ENCODE assay signal across 8 mouse cellular contexts in genomic region chr2:30700471-30700870, GRCm38 (mm10).
DNase-seq lines count a peak whose midpoint lies in the region; ATAC-seq and TF ChIP-seq lines count a peak whose summit lies in the region.

No protein-coding gene starts in this region.

- H3K27ac ChIP-seq in kidney, adult 2 months (ENCODE audit: insufficient read depth, low read depth, low read length) = peak overlapping the region; percentile 98
- peak overlapping the region; percentile 61; the same call in 1 of the 2 replicates for H3K27ac ChIP-seq in embryonic facial prominence, embryonic 12.5 days
- peak overlapping the region; percentile 78 for H3K27ac ChIP-seq in hindbrain, embryonic 15.5 days (replicated peaks)
- H3K27ac ChIP-seq in midbrain, embryonic 15.5 days = peak overlapping the region; percentile 70

- H3K9me3 ChIP-seq in embryonic facial prominence, embryonic 12.5 days = no peaks in the 10 kb centered on the region
- no peaks in the 10 kb centered on the region for H3K9me3 ChIP-seq in hindbrain, embryonic 15.5 days
- no peaks in the 10 kb centered on the region for H3K9me3 ChIP-seq in midbrain, embryonic 15.5 days

- TF ChIP-seq POLR2A in kidney, adult 2 months (IDR thresholded peaks at IDR 0.05; ENCODE audit: low read depth, low read length) = no peak

- H3K4me2 ChIP-seq in embryonic facial prominence, embryonic 12.5 days (replicated peaks) = no peak overlapping the region
- no peak overlapping the region for H3K4me2 ChIP-seq in hindbrain, embryonic 15.5 days
- no peak overlapping the region for H3K4me2 ChIP-seq in midbrain, embryonic 15.5 days

- no peaks in the 10 kb centered on the region for H3K36me3 ChIP-seq in kidney, adult 2 months (ENCODE audit: control insufficient read depth, insufficient read depth, low read length)
- no peaks in the 10 kb centered on the region for H3K36me3 ChIP-seq in embryonic facial prominence, embryonic 12.5 days
- H3K36me3 ChIP-seq in hindbrain, embryonic 15.5 days = no peaks in the 10 kb centered on the region
- H3K36me3 ChIP-seq in midbrain, embryonic 15.5 days (replicated peaks) = no peaks in the 10 kb centered on the region

- H3K4me3 ChIP-seq in kidney, adult 2 months (ENCODE audit: insufficient read depth, low read depth, low read length) = no peak overlapping the region
- no peak overlapping the region for H3K4me3 ChIP-seq in embryonic facial prominence, embryonic 12.5 days
- H3K4me3 ChIP-seq in hindbrain, embryonic 15.5 days = no peak overlapping the region
- no peak overlapping the region for H3K4me3 ChIP-seq in midbrain, embryonic 15.5 days

- no peaks in the 10 kb centered on the region for H3K27me3 ChIP-seq in kidney, adult 2 months (replicated peaks; ENCODE audit: control insufficient read depth, insufficient read depth, low read length)
- H3K27me3 ChIP-seq in embryonic facial prominence, embryonic 12.5 days = no peaks in the 10 kb centered on the region
- H3K27me3 ChIP-seq in hindbrain, embryonic 15.5 days = no peaks in the 10 kb centered on the region
- H3K27me3 ChIP-seq in midbrain, embryonic 15.5 days (replicated peaks) = no peaks in the 10 kb centered on the region

- H3K4me1 ChIP-seq in kidney, adult 2 months (ENCODE audit: control insufficient read depth, insufficient read depth, low read length) = peaks cover 31% of the 10 kb centered on the region
- peaks cover 23% of the 10 kb centered on the region for H3K4me1 ChIP-seq in embryonic facial prominence, embryonic 12.5 days
- H3K4me1 ChIP-seq in hindbrain, embryonic 15.5 days (replicated peaks) = peaks cover 44% of the 10 kb centered on the region
- peaks cover 48% of the 10 kb centered on the region for H3K4me1 ChIP-seq in midbrain, embryonic 15.5 days

- no peak for TF ChIP-seq CTCF in kidney, adult 2 months (conservative IDR thresholded peaks at IDR 0.05; ENCODE audit: insufficient read depth, insufficient read length, low read depth, low read length)

- DNase-seq in kidney, adult 2 months = no peak
- no peak for DNase-seq in kidney, adult 9 months
- DNase-seq in embryo, embryonic 11 days = no peak
- DNase-seq in spleen, postnatal 4 days (ENCODE audit: low spot score in 2 of 2) = no peak
- no peak for DNase-seq in cerebellum, postnatal 14 days

- 71% methylated on average over 1 of the region's 1 CpGs for WGBS in kidney, adult 2 months
- WGBS in embryonic facial prominence, embryonic 12.5 days = 93% methylated on average over 1 of the region's 1 CpGs
- WGBS in hindbrain, embryonic 15.5 days = 97% methylated on average over 1 of the region's 1 CpGs
- 97% methylated on average over 1 of the region's 1 CpGs for WGBS in midbrain, embryonic 15.5 days

- ATAC-seq in embryonic facial prominence, embryonic 12.5 days (ENCODE audit: insufficient number of reproducible peaks, insufficient read depth, low FRiP score, low TSS enrichment) = no peak
- ATAC-seq in hindbrain, embryonic 15.5 days (ENCODE audit: low FRiP score, low read depth) = no peak
- no peak for ATAC-seq in midbrain, embryonic 15.5 days (replicated peaks)

- no peak overlapping the region for H3K9ac ChIP-seq in embryonic facial prominence, embryonic 12.5 days
- no peak overlapping the region for H3K9ac ChIP-seq in hindbrain, embryonic 15.5 days
- no peak overlapping the region for H3K9ac ChIP-seq in midbrain, embryonic 15.5 days
